Mouse (Mus musculus): ENCODE data around the gene Map2k6. TPM values are rescaled to one million over a fixed set of nuclear protein-coding genes. Genes with fewer than 3 reads are reported as not detected.

The Map2k6 gene
- polyA plus RNA-seq, 1 experiment from 2014 or later: 22.2 TPM

DNA sequence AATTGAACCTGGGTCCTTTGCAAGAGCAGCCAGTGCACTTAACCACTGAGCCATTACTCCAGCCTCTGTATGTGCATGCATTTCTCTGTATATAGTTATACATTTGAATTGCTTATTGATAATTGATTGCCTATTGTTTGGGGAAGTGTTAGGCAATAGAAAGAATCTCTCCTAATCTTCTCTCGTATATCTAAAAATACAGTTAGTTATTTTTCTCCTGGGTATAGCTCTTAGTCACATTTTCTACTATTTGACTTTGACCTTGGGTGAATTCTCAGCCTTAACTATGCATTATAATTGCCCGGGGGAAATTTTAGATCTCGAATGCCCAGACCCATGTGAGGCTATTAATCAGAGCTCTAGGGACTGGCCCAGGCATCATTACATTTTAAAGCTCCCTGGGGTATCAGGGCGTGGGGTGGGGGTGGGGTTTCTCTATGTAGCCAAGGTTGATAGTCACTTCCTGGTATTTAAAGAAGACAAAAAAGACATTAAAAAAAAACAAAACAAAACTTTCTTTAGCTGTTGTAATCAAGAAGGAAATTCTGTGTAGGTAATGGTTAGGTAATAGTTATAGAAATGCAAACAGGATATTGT lies 39.9 kb downstream of the Map2k6 start:
- ATAC-seq (ENCODE audit: low read depth): no peak
- 23% methylated on average over 4 of the region's 4 CpGs for WGBS

DNA sequence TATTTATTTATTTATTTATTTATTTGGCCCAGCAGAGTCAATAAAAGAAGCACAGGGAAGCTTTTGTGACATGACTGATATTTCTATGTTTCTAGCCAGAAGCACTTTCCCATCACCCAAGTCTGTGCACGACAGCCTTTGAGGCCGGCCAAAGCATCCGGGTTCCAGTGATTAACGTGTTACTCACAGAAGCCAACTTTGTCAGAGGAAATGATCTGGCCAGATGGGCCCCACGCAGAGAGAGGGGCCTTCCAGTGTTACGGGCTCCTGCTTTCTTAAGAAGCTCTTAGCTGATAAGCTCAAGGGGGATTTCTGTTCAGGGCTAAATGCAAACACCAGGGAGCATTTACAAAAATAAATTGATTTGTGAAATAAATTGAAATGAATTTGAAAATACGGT lies 40.4 kb downstream of the Map2k6 start:
- Histone ChIP-seq H3K4me1 (ENCODE audit: control insufficient read depth, insufficient read depth, low read length) (no peaks in the 10 kb centered on the region), H3K4me3 (ENCODE audit: low read depth, low read length) (no peak overlapping the region), H3K4me2 (ENCODE audit: low read depth, low read length) (no peak overlapping the region), H3K27ac (ENCODE audit: low read depth, low read length) (no peak overlapping the region), H3K36me3 (ENCODE audit: control insufficient read depth, insufficient read depth, low read length) (no peaks in the 10 kb centered on the region), H3K9ac (replicated peaks; ENCODE audit: low read depth, low read length) (no peak overlapping the region), H3K9me3 (ENCODE audit: control insufficient read depth, low read length) (no peaks in the 10 kb centered on the region), H3K27me3 (ENCODE audit: control insufficient read depth, insufficient read depth, low read length) (no peaks in the 10 kb centered on the region)
- ATAC-seq (ENCODE audit: low read depth): no peak
- 33% methylated on average over 7 of the region's 7 CpGs for WGBS

More for the DNA sequence above, 39.9 kb downstream of the Map2k6 start:
- Histone ChIP-seq H3K27me3 (ENCODE audit: control insufficient read depth, insufficient read depth, low read length) (no peaks in the 10 kb centered on the region), H3K9me3 (ENCODE audit: control insufficient read depth, low read length) (no peaks in the 10 kb centered on the region), H3K4me2 (ENCODE audit: low read depth, low read length) (no peak overlapping the region), H3K4me3 (ENCODE audit: low read depth, low read length) (no peak overlapping the region), H3K27ac (ENCODE audit: low read depth, low read length) (no peak overlapping the region), H3K36me3 (ENCODE audit: control insufficient read depth, insufficient read depth, low read length) (no peaks in the 10 kb centered on the region), H3K4me1 (ENCODE audit: control insufficient read depth, insufficient read depth, low read length) (no peaks in the 10 kb centered on the region), H3K9ac (replicated peaks; ENCODE audit: low read depth, low read length) (no peak overlapping the region)

- WGBS: 73% methylated on average over 6 of the region's 6 CpGs
- no peak overlapping the region for H3K27ac ChIP-seq (ENCODE audit: low read depth, low read length)
- no peak overlapping the region for H3K4me2 ChIP-seq (ENCODE audit: low read depth, low read length)
- no peaks in the 10 kb centered on the region for H3K36me3 ChIP-seq (ENCODE audit: control insufficient read depth, insufficient read depth, low read length)
- no peak for ATAC-seq (ENCODE audit: low read depth)
- H3K4me1 ChIP-seq (ENCODE audit: control insufficient read depth, insufficient read depth, low read length): peaks cover 14% of the 10 kb centered on the region
- H3K9ac ChIP-seq (replicated peaks; ENCODE audit: low read depth, low read length): no peak overlapping the region
- no peaks in the 10 kb centered on the region for H3K9me3 ChIP-seq (ENCODE audit: control insufficient read depth, low read length)
- no peak overlapping the region for H3K4me3 ChIP-seq (ENCODE audit: low read depth, low read length)
- no peaks in the 10 kb centered on the region for H3K27me3 ChIP-seq (ENCODE audit: control insufficient read depth, insufficient read depth, low read length)
Observed at GRCm38 (mm10) chr11:110444576-110444975, 45.7 kb downstream of the Map2k6 start.

- no peak overlapping the region for H3K27ac ChIP-seq (ENCODE audit: low read depth, low read length)
- no peaks in the 10 kb centered on the region for H3K27me3 ChIP-seq (ENCODE audit: control insufficient read depth, insufficient read depth, low read length)
- H3K36me3 ChIP-seq (ENCODE audit: control insufficient read depth, insufficient read depth, low read length): no peaks in the 10 kb centered on the region
- peak overlapping the region; percentile 10; the same call in 1 of the 2 replicates for H3K4me3 ChIP-seq (ENCODE audit: low read depth, low read length)
- H3K9me3 ChIP-seq (ENCODE audit: control insufficient read depth, low read length): no peaks in the 10 kb centered on the region
- H3K4me2 ChIP-seq (ENCODE audit: low read depth, low read length): peak overlapping the region; percentile 36; the same call in 1 of the 2 replicates
- 2% methylated on average over 7 of the region's 7 CpGs for WGBS
- peak; percentile 28; the same call in 1 of the 2 replicates for ATAC-seq (ENCODE audit: low read depth)
- H3K9ac ChIP-seq (replicated peaks; ENCODE audit: low read depth, low read length): no peak overlapping the region
- H3K4me1 ChIP-seq (ENCODE audit: control insufficient read depth, insufficient read depth, low read length): peaks cover 22% of the 10 kb centered on the region
Observed at GRCm38 (mm10) chr11:110448131-110448725, 49.3 kb downstream of the Map2k6 start.

GRCm38 (mm10) chr11:110448726-110449161 lies 49.8 kb downstream of the Map2k6 start:
- H3K9ac ChIP-seq (replicated peaks; ENCODE audit: low read depth, low read length): no peak overlapping the region
- H3K27me3 ChIP-seq (ENCODE audit: control insufficient read depth, insufficient read depth, low read length): no peaks in the 10 kb centered on the region
- H3K36me3 ChIP-seq (ENCODE audit: control insufficient read depth, insufficient read depth, low read length): no peaks in the 10 kb centered on the region
- peaks cover 22% of the 10 kb centered on the region for H3K4me1 ChIP-seq (ENCODE audit: control insufficient read depth, insufficient read depth, low read length)
- no peak overlapping the region for H3K27ac ChIP-seq (ENCODE audit: low read depth, low read length)
- no peaks in the 10 kb centered on the region for H3K9me3 ChIP-seq (ENCODE audit: control insufficient read depth, low read length)
- ATAC-seq (ENCODE audit: low read depth): 0 out of 2 replicates have a peak, but pooled peaks have one; percentile 29
- H3K4me2 ChIP-seq (ENCODE audit: low read depth, low read length): peak overlapping the region; percentile 36
- WGBS: 1% methylated on average over 12 of the region's 12 CpGs
- peak overlapping the region; percentile 10; the same call in 1 of the 2 replicates for H3K4me3 ChIP-seq (ENCODE audit: low read depth, low read length)

DNA sequence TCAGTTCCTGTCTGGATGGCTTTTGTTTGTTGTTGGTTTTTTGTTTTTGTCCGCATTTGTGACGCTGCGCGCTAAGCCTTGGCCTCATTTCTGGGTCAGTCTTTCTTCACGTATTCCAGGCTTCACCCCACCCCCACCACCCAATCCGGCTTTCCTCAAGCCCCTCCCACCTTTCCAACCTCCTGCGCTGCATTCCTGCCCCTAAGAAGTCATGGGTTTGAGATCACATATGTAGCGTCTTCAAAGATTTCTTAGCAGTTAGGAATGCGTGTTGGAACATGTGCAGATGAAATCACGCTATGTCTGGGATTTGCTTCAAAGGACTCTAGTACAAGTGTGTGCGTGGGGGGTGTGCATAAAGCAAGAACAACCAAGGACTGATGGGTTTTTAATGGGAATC lies 50.3 kb downstream of the Map2k6 start:
- no peak for ATAC-seq (ENCODE audit: low read depth)
- no peak overlapping the region for H3K4me3 ChIP-seq (ENCODE audit: low read depth, low read length)
- H3K4me1 ChIP-seq (ENCODE audit: control insufficient read depth, insufficient read depth, low read length): peaks cover 22% of the 10 kb centered on the region
- no peaks in the 10 kb centered on the region for H3K27me3 ChIP-seq (ENCODE audit: control insufficient read depth, insufficient read depth, low read length)
- no peak overlapping the region for H3K9ac ChIP-seq (replicated peaks; ENCODE audit: low read depth, low read length)
- no peak overlapping the region for H3K27ac ChIP-seq (ENCODE audit: low read depth, low read length)
- 5% methylated on average over 11 of the region's 11 CpGs for WGBS
- H3K9me3 ChIP-seq (ENCODE audit: control insufficient read depth, low read length): no peaks in the 10 kb centered on the region
- peak overlapping the region; percentile 36 for H3K4me2 ChIP-seq (ENCODE audit: low read depth, low read length)
- no peaks in the 10 kb centered on the region for H3K36me3 ChIP-seq (ENCODE audit: control insufficient read depth, insufficient read depth, low read length)

- no peaks in the 10 kb centered on the region for H3K36me3 ChIP-seq (ENCODE audit: control insufficient read depth, insufficient read depth, low read length)
- no peak overlapping the region for H3K27ac ChIP-seq (ENCODE audit: low read depth, low read length)
- peaks cover 22% of the 10 kb centered on the region for H3K4me1 ChIP-seq (ENCODE audit: control insufficient read depth, insufficient read depth, low read length)
- no peak overlapping the region for H3K9ac ChIP-seq (replicated peaks; ENCODE audit: low read depth, low read length)
- ATAC-seq (ENCODE audit: low read depth): no peak
- no peaks in the 10 kb centered on the region for H3K9me3 ChIP-seq (ENCODE audit: control insufficient read depth, low read length)
- WGBS: 40% methylated on average over 15 of the region's 15 CpGs
- no peak overlapping the region for H3K4me2 ChIP-seq (ENCODE audit: low read depth, low read length)
- H3K27me3 ChIP-seq (ENCODE audit: control insufficient read depth, insufficient read depth, low read length): no peaks in the 10 kb centered on the region
- H3K4me3 ChIP-seq (ENCODE audit: low read depth, low read length): no peak overlapping the region
Observed at GRCm38 (mm10) chr11:110450091-110450757, 51.3 kb downstream of the Map2k6 start.

DNA sequence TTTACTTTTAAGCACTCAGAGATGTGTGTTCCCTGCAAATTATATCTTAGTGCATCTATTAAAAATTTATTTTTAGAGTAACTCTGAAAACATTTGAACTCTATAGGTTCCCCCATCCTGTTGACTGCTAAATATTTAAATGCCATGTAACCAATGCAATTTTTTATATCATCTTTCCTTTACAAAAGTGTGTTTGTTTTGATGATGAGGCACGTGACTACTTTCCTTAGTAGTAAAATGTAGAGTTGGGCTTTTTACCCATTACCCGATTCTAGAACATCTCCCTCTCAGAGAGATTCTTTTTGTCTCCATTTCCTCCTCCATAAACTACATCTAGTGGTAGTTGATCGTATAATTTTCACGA lies 51.8 kb downstream of the Map2k6 start:
- Histone ChIP-seq H3K4me2 (ENCODE audit: low read depth, low read length) (no peak overlapping the region), H3K27ac (ENCODE audit: low read depth, low read length) (no peak overlapping the region), H3K4me1 (ENCODE audit: control insufficient read depth, insufficient read depth, low read length) (peaks cover 22% of the 10 kb centered on the region), H3K36me3 (ENCODE audit: control insufficient read depth, insufficient read depth, low read length) (no peaks in the 10 kb centered on the region), H3K9ac (replicated peaks; ENCODE audit: low read depth, low read length) (no peak overlapping the region), H3K9me3 (ENCODE audit: control insufficient read depth, low read length) (no peaks in the 10 kb centered on the region), H3K27me3 (ENCODE audit: control insufficient read depth, insufficient read depth, low read length) (no peaks in the 10 kb centered on the region), H3K4me3 (ENCODE audit: low read depth, low read length) (no peak overlapping the region)
- ATAC-seq (ENCODE audit: low read depth): no peak
- 77% methylated on average over 4 of the region's 4 CpGs for WGBS

GRCm38 (mm10) chr11:110451590-110451989 lies 52.7 kb downstream of the Map2k6 start:
- no peak overlapping the region for H3K4me3 ChIP-seq (ENCODE audit: low read depth, low read length)
- H3K36me3 ChIP-seq (ENCODE audit: control insufficient read depth, insufficient read depth, low read length): no peaks in the 10 kb centered on the region
- H3K4me2 ChIP-seq (ENCODE audit: low read depth, low read length): no peak overlapping the region
- H3K27ac ChIP-seq (ENCODE audit: low read depth, low read length): no peak overlapping the region
- H3K27me3 ChIP-seq (ENCODE audit: control insufficient read depth, insufficient read depth, low read length): no peaks in the 10 kb centered on the region
- H3K9me3 ChIP-seq (ENCODE audit: control insufficient read depth, low read length): no peaks in the 10 kb centered on the region
- 81% methylated on average over 7 of the region's 7 CpGs for WGBS
- ATAC-seq (ENCODE audit: low read depth): no peak
- H3K4me1 ChIP-seq (ENCODE audit: control insufficient read depth, insufficient read depth, low read length): peaks cover 22% of the 10 kb centered on the region
- H3K9ac ChIP-seq (replicated peaks; ENCODE audit: low read depth, low read length): no peak overlapping the region
